Mouse (Mus musculus): ENCODE data around the gene Cdc42ep2. TPM values are rescaled to one million over a fixed set of nuclear protein-coding genes. Genes with fewer than 3 reads are reported as not detected.

Gene Cdc42ep2
- polyA plus RNA-seq, 1 experiment from 2014 or later: 16.9 TPM

GRCm38 (mm10) chr19:5923990-5924712 lies 465 bp downstream of the Cdc42ep2 start:
- Histone ChIP-seq H3K4me1 (replicated peaks; ENCODE audit: control insufficient read depth, insufficient read depth, low read length) (peaks cover 16% of the 10 kb centered on the region; the same call in 1 of the 2 replicates), H3K27ac (peak overlapping the region; percentile 74), H3K4me3 (replicated peaks; ENCODE audit: low read length) (peak overlapping the region; percentile 61), H3K4me2 (replicated peaks) (peak overlapping the region; percentile 69), H3K9me3 (ENCODE audit: control insufficient read depth, low read length) (no peaks in the 10 kb centered on the region), H3K9ac (peak overlapping the region; percentile 70), H3K36me3 (replicated peaks; ENCODE audit: control insufficient read depth, insufficient read depth) (no peaks in the 10 kb centered on the region), H3K27me3 (ENCODE audit: control insufficient read depth, insufficient read depth, low read length) (no peaks in the 10 kb centered on the region)
- DNase-seq (ENCODE audit: low spot score) (peak; percentile 94), ATAC-seq (ENCODE audit: low FRiP score) (peak; percentile 75)
- under 1% methylated on average over 38 of the region's 38 CpGs for WGBS

- H3K9ac ChIP-seq: no peak overlapping the region
- peak overlapping the region; percentile 69 for H3K4me2 ChIP-seq (replicated peaks)
- no peak overlapping the region for H3K4me3 ChIP-seq (replicated peaks; ENCODE audit: low read length)
- no peak for DNase-seq (ENCODE audit: low spot score)
- no peaks in the 10 kb centered on the region for H3K9me3 ChIP-seq (ENCODE audit: control insufficient read depth, low read length)
- ATAC-seq (ENCODE audit: low FRiP score): no peak
- no peak overlapping the region for H3K27ac ChIP-seq
- no peaks in the 10 kb centered on the region for H3K27me3 ChIP-seq (ENCODE audit: control insufficient read depth, insufficient read depth, low read length)
- WGBS: 88% methylated on average over 3 of the region's 3 CpGs
- peaks cover 7% of the 10 kb centered on the region for H3K36me3 ChIP-seq (replicated peaks; ENCODE audit: control insufficient read depth, insufficient read depth)
- H3K4me1 ChIP-seq (replicated peaks; ENCODE audit: control insufficient read depth, insufficient read depth, low read length): peaks cover 16% of the 10 kb centered on the region; the same call in 1 of the 2 replicates
Observed at GRCm38 (mm10) chr19:5922963-5923362, 1.7 kb downstream of the Cdc42ep2 start.

GRCm38 (mm10) chr19:5922119-5922942 lies 2.3 kb downstream of the Cdc42ep2 start:
- Histone ChIP-seq H3K36me3 (replicated peaks; ENCODE audit: control insufficient read depth, insufficient read depth) (peaks cover 13% of the 10 kb centered on the region), H3K9ac (peak overlapping the region; percentile 49), H3K27ac (no peak overlapping the region), H3K4me3 (replicated peaks; ENCODE audit: low read length) (no peak overlapping the region; the same call in 1 of the 2 replicates), H3K27me3 (ENCODE audit: control insufficient read depth, insufficient read depth, low read length) (no peaks in the 10 kb centered on the region), H3K9me3 (ENCODE audit: control insufficient read depth, low read length) (no peaks in the 10 kb centered on the region), H3K4me1 (replicated peaks; ENCODE audit: control insufficient read depth, insufficient read depth, low read length) (peaks cover 16% of the 10 kb centered on the region; the same call in 1 of the 2 replicates), H3K4me2 (replicated peaks) (peak overlapping the region; percentile 69)
- ATAC-seq (ENCODE audit: low FRiP score): no peak
- WGBS: 80% methylated on average over 15 of the region's 15 CpGs
- no peak for DNase-seq (ENCODE audit: low spot score)

- Histone ChIP-seq H3K4me1 (replicated peaks; ENCODE audit: control insufficient read depth, insufficient read depth, low read length) (peaks cover 16% of the 10 kb centered on the region; the same call in 1 of the 2 replicates), H3K9me3 (ENCODE audit: control insufficient read depth, low read length) (no peaks in the 10 kb centered on the region), H3K4me3 (replicated peaks; ENCODE audit: low read length) (no peak overlapping the region; the same call in 1 of the 2 replicates), H3K4me2 (replicated peaks) (peak overlapping the region; percentile 69), H3K36me3 (replicated peaks; ENCODE audit: control insufficient read depth, insufficient read depth) (peaks cover 20% of the 10 kb centered on the region), H3K9ac (peak overlapping the region; percentile 49), H3K27me3 (ENCODE audit: control insufficient read depth, insufficient read depth, low read length) (no peaks in the 10 kb centered on the region), H3K27ac (no peak overlapping the region)
- ATAC-seq (ENCODE audit: low FRiP score): no peak
- 22% methylated on average over 9 of the region's 9 CpGs for WGBS
- no peak for DNase-seq (ENCODE audit: low spot score)
Observed at GRCm38 (mm10) chr19:5921715-5922114, 2.9 kb downstream of the Cdc42ep2 start.

- Histone ChIP-seq H3K9me3 (ENCODE audit: control insufficient read depth, low read length) (no peaks in the 10 kb centered on the region), H3K4me1 (replicated peaks; ENCODE audit: control insufficient read depth, insufficient read depth, low read length) (peaks cover 28% of the 10 kb centered on the region), H3K36me3 (replicated peaks; ENCODE audit: control insufficient read depth, insufficient read depth) (peaks cover 14% of the 10 kb centered on the region), H3K27me3 (ENCODE audit: control insufficient read depth, insufficient read depth, low read length) (no peaks in the 10 kb centered on the region), H3K9ac (peak within 1 kb of the TSS; percentile 88), H3K4me2 (replicated peaks) (peak within 1 kb of the TSS; percentile 75), H3K27ac (peak within 1 kb of the TSS; percentile 75), H3K4me3 (replicated peaks; ENCODE audit: low read length) (peak within 1 kb of the TSS; percentile 83)
- DNase-seq (ENCODE audit: low spot score) (no peak), ATAC-seq (ENCODE audit: low FRiP score) (peak; percentile 53)
- 23% methylated on average over 13 of the region's 13 CpGs for WGBS
Observed at GRCm38 (mm10) chr19:5913007-5913719, 11.5 kb downstream of the Cdc42ep2 start, which contains the start of gene Dpf2. Gene Dpf2, minus strand, starts transcription at chr19:5913010.

- H3K9ac ChIP-seq: peak overlapping the region; percentile 88
- peaks cover 8% of the 10 kb centered on the region; the same call in 1 of the 2 replicates for H3K36me3 ChIP-seq (replicated peaks; ENCODE audit: control insufficient read depth, insufficient read depth)
- H3K4me2 ChIP-seq (replicated peaks): peak overlapping the region; percentile 75
- peak; percentile 93 for ATAC-seq (ENCODE audit: low FRiP score)
- WGBS: under 1% methylated on average over 58 of the region's 59 CpGs
- DNase-seq (ENCODE audit: low spot score): peak; percentile 100
- peak overlapping the region; percentile 75 for H3K27ac ChIP-seq
- peak overlapping the region; percentile 83 for H3K4me3 ChIP-seq (replicated peaks; ENCODE audit: low read length)
- peaks cover 28% of the 10 kb centered on the region for H3K4me1 ChIP-seq (replicated peaks; ENCODE audit: control insufficient read depth, insufficient read depth, low read length)
- H3K9me3 ChIP-seq (ENCODE audit: control insufficient read depth, low read length): no peaks in the 10 kb centered on the region
- H3K27me3 ChIP-seq (ENCODE audit: control insufficient read depth, insufficient read depth, low read length): no peaks in the 10 kb centered on the region
Observed at GRCm38 (mm10) chr19:5912103-5913006, 12.3 kb downstream of the Cdc42ep2 start.

GRCm38 (mm10) chr19:5911430-5912102 lies 13.1 kb downstream of the Cdc42ep2 start:
- Histone ChIP-seq H3K9ac (peak overlapping the region; percentile 88), H3K4me2 (replicated peaks) (peak overlapping the region; percentile 75), H3K36me3 (replicated peaks; ENCODE audit: control insufficient read depth, insufficient read depth) (peaks cover 9% of the 10 kb centered on the region), H3K9me3 (ENCODE audit: control insufficient read depth, low read length) (no peaks in the 10 kb centered on the region), H3K4me1 (replicated peaks; ENCODE audit: control insufficient read depth, insufficient read depth, low read length) (peaks cover 28% of the 10 kb centered on the region), H3K27me3 (ENCODE audit: control insufficient read depth, insufficient read depth, low read length) (no peaks in the 10 kb centered on the region), H3K27ac (peak overlapping the region; percentile 75), H3K4me3 (replicated peaks; ENCODE audit: low read length) (peak overlapping the region; percentile 83)
- ATAC-seq (ENCODE audit: low FRiP score) (no peak), DNase-seq (ENCODE audit: low spot score) (no peak)
- 8% methylated on average over 14 of the region's 14 CpGs for WGBS

- no peaks in the 10 kb centered on the region for H3K9me3 ChIP-seq (ENCODE audit: control insufficient read depth, low read length)
- DNase-seq (ENCODE audit: low spot score): no peak
Observed at GRCm38 (mm10) chr19:5910221-5910620, 14.4 kb downstream of the Cdc42ep2 start.

More at GRCm38 (mm10) chr19:5910221-5910620, 14.4 kb downstream of the Cdc42ep2 start:
- Histone ChIP-seq H3K4me1 (replicated peaks; ENCODE audit: control insufficient read depth, insufficient read depth, low read length) (peaks cover 28% of the 10 kb centered on the region), H3K36me3 (replicated peaks; ENCODE audit: control insufficient read depth, insufficient read depth) (peaks cover 23% of the 10 kb centered on the region), H3K4me2 (replicated peaks) (peak overlapping the region; percentile 75), H3K27ac (peak overlapping the region; percentile 71), H3K27me3 (ENCODE audit: control insufficient read depth, insufficient read depth, low read length) (no peaks in the 10 kb centered on the region), H3K9ac (peak overlapping the region; percentile 88), H3K4me3 (replicated peaks; ENCODE audit: low read length) (peak overlapping the region; percentile 83)
- no peak for ATAC-seq (ENCODE audit: low FRiP score)
- 45% methylated on average over 6 of the region's 6 CpGs for WGBS

All from hindbrain, embryonic 14.5 days (tissue).